Mouse (Mus musculus) limb, embryonic 11.5 days (tissue): Measurements from ENCODE around the gene Ppef1. TPM values are rescaled to one million over a fixed set of nuclear protein-coding genes. Genes with fewer than 3 reads are reported as not detected.

Experiments used
- ATAC-seq: fragments of 200-750 bp; cut with Nextera tagmentation; 2 replicates; pipeline ENCODE4 v1.8.0; 2017; ENCODE audit warnings: low read depth; ENCODE audit not compliant: insufficient number of reproducible peaks, low FRiP score, low TSS enrichment
- DNase-seq: peaks from one replicate; pipeline ENCODE4 v3.0.0-alpha.2; 2015; ENCODE audit warnings: low spot score
- H3K27ac ChIP-seq: fragments of 300-500 bp; sonication (generic); replicated peaks from 2 replicates; pipeline ENCODE4 v1.5.1; 2014; ENCODE audit warnings: low read depth, mild to moderate bottlenecking, low read length
- H3K27me3 ChIP-seq: fragments of 300-500 bp; sonication (generic); 2 replicates; pipeline ENCODE4 v1.6.1; 2014; ENCODE audit warnings: mild to moderate bottlenecking, low read length, mixed read lengths; ENCODE audit not compliant: control insufficient read depth, insufficient read depth
- H3K36me3 ChIP-seq: fragments of 300-500 bp; sonication (generic); 2 replicates; pipeline ENCODE4 v1.6.1; 2014; ENCODE audit warnings: mild to moderate bottlenecking, low read length, moderate library complexity, mixed read lengths; ENCODE audit not compliant: control insufficient read depth, insufficient read depth
- H3K4me1 ChIP-seq: fragments of 300-500 bp; sonication (generic); 2 replicates; pipeline ENCODE4 v1.6.1; 2014; ENCODE audit warnings: low read length, mixed read lengths; ENCODE audit not compliant: control insufficient read depth, insufficient read depth
- H3K4me2 ChIP-seq: fragments of 300-500 bp; sonication (generic); 2 replicates; pipeline ENCODE4 v1.6.1; 2014; ENCODE audit warnings: low read depth, mild to moderate bottlenecking, moderate library complexity; ENCODE audit not compliant: severe bottlenecking
- H3K4me3 ChIP-seq: fragments of 300-500 bp; sonication (generic); 2 replicates; pipeline ENCODE4 v1.5.1; 2014; ENCODE audit warnings: low read depth, low read length
- H3K9ac ChIP-seq: fragments of 300-500 bp; sonication (generic); 2 replicates; pipeline ENCODE4 v1.6.1; 2014; ENCODE audit warnings: mild to moderate bottlenecking, low read length
- H3K9me3 ChIP-seq: fragments of 300-500 bp; sonication (generic); 2 replicates; pipeline ENCODE4 v1.6.1; 2016; ENCODE audit warnings: low read length; ENCODE audit not compliant: control insufficient read depth
- WGBS: fragments of 180-500 bp; shearing (Covaris S2); extraction: QIAGEN DNeasy Blood & Tissue Kit; methylation state at CpG from one replicate; pipeline ENCODE4 v1.1.7; 2014; 5-methylcytosine and 5-hydroxymethylcytosine counted together
- polyA plus RNA-seq: library from polyadenylated mRNA; unstranded; fragments of >200 nt; fragmentation: Nextera tagmentation; extraction: Ambion mirVana; gene quantifications from 2 replicates; pipeline ENCODE4 v1.2.1, GENCODE M21; 2014

The Ppef1 gene
- polyA plus RNA-seq, 1 experiment from 2014 or later: 0.39 TPM

- 85% methylated on average over 1 of the region's 1 CpGs for WGBS
- no peak overlapping the region for H3K27ac ChIP-seq
- H3K9ac ChIP-seq: no peak overlapping the region
- ATAC-seq (no peak), DNase-seq (no peak)
- H3K4me2 ChIP-seq: no peak overlapping the region
- no peaks in the 10 kb centered on the region for H3K9me3 ChIP-seq
- no peaks in the 10 kb centered on the region for H3K27me3 ChIP-seq
- no peaks in the 10 kb centered on the region for H3K36me3 ChIP-seq
- no peaks in the 10 kb centered on the region for H3K4me1 ChIP-seq
- H3K4me3 ChIP-seq: no peak overlapping the region
These were observed 13.1 kb upstream of the Ppef1 start for GRCm38 (mm10) chrX:160748653-160749052.

- 73% methylated on average over 1 of the region's 1 CpGs for WGBS
- Histone ChIP-seq H3K4me1 (no peaks in the 10 kb centered on the region), H3K4me2 (no peak overlapping the region), H3K4me3 (no peak overlapping the region), H3K9me3 (no peaks in the 10 kb centered on the region), H3K27ac (no peak overlapping the region), H3K36me3 (no peaks in the 10 kb centered on the region), H3K27me3 (no peaks in the 10 kb centered on the region), H3K9ac (no peak overlapping the region)
- no peak for DNase-seq
- no peak for ATAC-seq
These were observed 9.8 kb upstream of the Ppef1 start for GRCm38 (mm10) chrX:160745399-160745798.

- Histone ChIP-seq H3K27me3 (peaks cover 2% of the 10 kb centered on the region; the same call in 1 of the 2 replicates), H3K36me3 (no peaks in the 10 kb centered on the region), H3K9ac (no peak overlapping the region), H3K4me2 (no peak overlapping the region), H3K4me1 (no peaks in the 10 kb centered on the region), H3K4me3 (no peak overlapping the region), H3K9me3 (no peaks in the 10 kb centered on the region), H3K27ac (no peak overlapping the region)
- DNase-seq: no peak
- WGBS: 50% methylated on average over 1 of the region's 1 CpGs
- no peak for ATAC-seq
These were observed 36.4 kb downstream of the Ppef1 start for GRCm38 (mm10) chrX:160699171-160699570.

- no peak overlapping the region for H3K27ac ChIP-seq
- H3K27me3 ChIP-seq: 0 out of 2 replicates have a peak, but pooled peaks cover 2% of the 10 kb centered on the region
- no peaks in the 10 kb centered on the region for H3K36me3 ChIP-seq
- ATAC-seq (no peak), DNase-seq (no peak)
- H3K9me3 ChIP-seq: no peaks in the 10 kb centered on the region
- H3K4me3 ChIP-seq: no peak overlapping the region
- no peak overlapping the region for H3K9ac ChIP-seq
- H3K4me1 ChIP-seq: no peaks in the 10 kb centered on the region
- 79% methylated on average over 3 of the region's 3 CpGs for WGBS
- H3K4me2 ChIP-seq: no peak overlapping the region
These were observed 44.0 kb downstream of the Ppef1 start for GRCm38 (mm10) chrX:160691559-160691958.

GRCm38 (mm10) chrX:160690094-160690493 lies 45.5 kb downstream of the Ppef1 start:
- 80% methylated on average over 2 of the region's 2 CpGs for whole genome bisulfite sequencing
- Histone ChIP-seq H3K27me3 (0 out of 2 replicates have a peak, but pooled peaks cover 2% of the 10 kb centered on the region), H3K9me3 (no peaks in the 10 kb centered on the region), H3K9ac (no peak overlapping the region), H3K27ac (no peak overlapping the region), H3K4me1 (no peaks in the 10 kb centered on the region), H3K4me2 (no peak overlapping the region), H3K36me3 (no peaks in the 10 kb centered on the region), H3K4me3 (no peak overlapping the region)
- DNase-seq (no peak), ATAC-seq (no peak)

- H3K27me3 ChIP-seq: no peaks in the 10 kb centered on the region
- no peak overlapping the region for H3K4me3 ChIP-seq
- H3K4me1 ChIP-seq: no peaks in the 10 kb centered on the region
- H3K4me2 ChIP-seq: no peak overlapping the region
- no peaks in the 10 kb centered on the region for H3K9me3 ChIP-seq
- H3K36me3 ChIP-seq: no peaks in the 10 kb centered on the region
- DNase-seq (no peak), ATAC-seq (no peak)
- WGBS: 88% methylated on average over 1 of the region's 1 CpGs
- H3K9ac ChIP-seq: no peak overlapping the region
- no peak overlapping the region for H3K27ac ChIP-seq
These were observed 65.6 kb downstream of the Ppef1 start for GRCm38 (mm10) chrX:160669992-160670391.

- Histone ChIP-seq H3K27me3 (0 out of 2 replicates have a peak, but pooled peaks cover 3% of the 10 kb centered on the region), H3K4me3 (no peak overlapping the region), H3K4me1 (no peaks in the 10 kb centered on the region), H3K4me2 (no peak overlapping the region), H3K9me3 (no peaks in the 10 kb centered on the region), H3K9ac (no peak overlapping the region), H3K27ac (no peak overlapping the region), H3K36me3 (no peaks in the 10 kb centered on the region)
- ATAC-seq (no peak), DNase-seq (no peak)
- WGBS: 56% methylated on average over 4 of the region's 4 CpGs
These were observed 124.5 kb downstream of the Ppef1 start for GRCm38 (mm10) chrX:160610882-160611644.

- 82% methylated on average over 2 of the region's 2 CpGs for WGBS
- ATAC-seq: no peak
- Histone ChIP-seq H3K4me3 (no peak overlapping the region), H3K36me3 (no peaks in the 10 kb centered on the region), H3K9ac (no peak overlapping the region), H3K27ac (no peak overlapping the region), H3K27me3 (peaks cover 4% of the 10 kb centered on the region), H3K9me3 (no peaks in the 10 kb centered on the region), H3K4me2 (no peak overlapping the region), H3K4me1 (no peaks in the 10 kb centered on the region)
- no peak for DNase-seq
These were observed 125.1 kb downstream of the Ppef1 start for GRCm38 (mm10) chrX:160610482-160610881.

- ATAC-seq (no peak), DNase-seq (peak; percentile 60)
- H3K36me3 ChIP-seq: no peaks in the 10 kb centered on the region
- WGBS: 41% methylated on average over 3 of the region's 3 CpGs
- no peaks in the 10 kb centered on the region for H3K9me3 ChIP-seq
- H3K4me2 ChIP-seq: no peak overlapping the region
- H3K4me1 ChIP-seq: no peaks in the 10 kb centered on the region
- H3K4me3 ChIP-seq: no peak overlapping the region
- H3K27me3 ChIP-seq: peaks cover 9% of the 10 kb centered on the region
- no peak overlapping the region for H3K27ac ChIP-seq
- no peak overlapping the region for H3K9ac ChIP-seq
These were observed 125.7 kb downstream of the Ppef1 start for GRCm38 (mm10) chrX:160609849-160610248.
